Mouse (Mus musculus): ENCODE data around the gene Fgfbp1. TPM values are rescaled to one million over a fixed set of nuclear protein-coding genes. Genes with fewer than 3 reads are reported as not detected.

Gene Fgfbp1
- total and polyA plus RNA-seq, 3 experiments, result not detected

GRCm38 (mm10) chr5:43947330-43947977 lies 34.1 kb downstream of the Fgfbp1 start:
- Histone ChIP-seq H3K27me3 (ENCODE audit: control insufficient read depth in 1 of 2, insufficient read depth in 2 of 2, low read length in 2 of 2) (no peaks in the 10 kb centered on the region; a peak in 1 of 4 replicates), H3K4me3 (ENCODE audit: control insufficient read depth in 1 of 2, insufficient read depth in 1 of 2, low read depth in 2 of 2, low read length in 2 of 2) (no peak overlapping the region), H3K79me2 (ENCODE audit: control insufficient read depth, insufficient read depth, low read length, poor library complexity) (no peaks in the 10 kb centered on the region), H3K9ac (ENCODE audit: control insufficient read depth, low read depth, low read length, poor library complexity, severe bottlenecking) (no peak overlapping the region), H3K36me3 (ENCODE audit: control insufficient read depth in 1 of 2, insufficient read depth in 2 of 2, low read length in 2 of 2) (no peaks in the 10 kb centered on the region), H3K4me1 (ENCODE audit: control insufficient read depth in 1 of 2, insufficient read depth in 2 of 2, low read length in 2 of 2) (no peaks in the 10 kb centered on the region), H3K27ac (ENCODE audit: control insufficient read depth, low read depth, low read length) (no peak overlapping the region), H3K9me3 (replicated peaks; ENCODE audit: insufficient read depth, low read length) (no peaks in the 10 kb centered on the region)
- DNase-seq (ENCODE audit: low read depth, low spot score), result no peak
- TF ChIP-seq EP300 (IDR thresholded peaks at IDR 0.05; ENCODE audit: low read depth in 1 of 2, low read length in 2 of 2) (no peak), MYB (IDR thresholded peaks at IDR 0.05; ENCODE audit: low read depth, low read length) (no peak), TAL1 (IDR thresholded peaks at IDR 0.05; ENCODE audit: low read length) (no peak), MAX (IDR thresholded peaks at IDR 0.05; ENCODE audit: low read length) (no peak), JUND (IDR thresholded peaks at IDR 0.05; ENCODE audit: low read depth, low read length) (no peak), GABPA (IDR thresholded peaks at IDR 0.05; ENCODE audit: low read depth, low read length) (no peak), POLR2AphosphoS2 (IDR thresholded peaks at IDR 0.05; ENCODE audit: low read length) (no peak), UBTF (IDR thresholded peaks at IDR 0.05; ENCODE audit: borderline replicate concordance, insufficient read depth, low read depth, low read length) (no peak), ZC3H11A (IDR thresholded peaks at IDR 0.05; ENCODE audit: low read depth, low read length) (no peak), MAFK (IDR thresholded peaks at IDR 0.05; ENCODE audit: borderline replicate concordance, low read depth, low read length) (no peak), BHLHE40 (IDR thresholded peaks at IDR 0.05; ENCODE audit: borderline replicate concordance, low read depth, low read length) (no peak), E2F4 (IDR thresholded peaks at IDR 0.05; ENCODE audit: borderline replicate concordance, low read depth, low read length) (no peak), USF2 (IDR thresholded peaks at IDR 0.05; ENCODE audit: borderline replicate concordance in 1 of 2, insufficient read depth in 1 of 2, low read depth in 1 of 2, low read length in 2 of 2) (no peak), SMC3 (IDR thresholded peaks at IDR 0.05; ENCODE audit: low read depth, low read length) (no peak)

GRCm38 (mm10) chr5:43933269-43933668 lies 48.3 kb downstream of the Fgfbp1 start:
- no peak for DNase-seq (ENCODE audit: low read depth, low spot score)
- Histone ChIP-seq H3K27me3 (ENCODE audit: control insufficient read depth in 1 of 2, insufficient read depth in 2 of 2, low read length in 2 of 2) (peaks cover 0 to 2% of the 10 kb centered on the region in 2 experiments; a peak in 1 of 4 replicates), H3K36me3 (ENCODE audit: control insufficient read depth in 1 of 2, insufficient read depth in 2 of 2, low read length in 2 of 2) (no peaks in the 10 kb centered on the region), H3K9ac (ENCODE audit: control insufficient read depth, low read depth, low read length, poor library complexity, severe bottlenecking) (no peak overlapping the region), H3K4me3 (ENCODE audit: control insufficient read depth in 1 of 2, insufficient read depth in 1 of 2, low read depth in 2 of 2, low read length in 2 of 2) (no peak overlapping the region), H3K9me3 (replicated peaks; ENCODE audit: insufficient read depth, low read length) (no peaks in the 10 kb centered on the region), H3K27ac (ENCODE audit: control insufficient read depth, low read depth, low read length) (no peak overlapping the region), H3K79me2 (ENCODE audit: control insufficient read depth, insufficient read depth, low read length, poor library complexity) (no peaks in the 10 kb centered on the region), H3K4me1 (ENCODE audit: control insufficient read depth in 1 of 2, insufficient read depth in 2 of 2, low read length in 2 of 2) (no peaks in the 10 kb centered on the region)
- TF ChIP-seq ETS1 (IDR thresholded peaks at IDR 0.05; ENCODE audit: low read depth, low read length) (no peak), CHD2 (IDR thresholded peaks at IDR 0.05; ENCODE audit: low read length) (no peak), EP300 (IDR thresholded peaks at IDR 0.05; ENCODE audit: low read depth in 1 of 2, low read length in 2 of 2) (no peak), RAD21 (IDR thresholded peaks at IDR 0.05; ENCODE audit: low read depth, low read length) (no peak)

Other genes with a start within 250 kb of the Fgfbp1 start
- not detected in 2 replicates for gene Bst1, start 162.9 kb downstream of the Fgfbp1 start, total RNA-seq (2012; rRNA removed)
- not detected for gene Bst1, start 162.9 kb downstream of the Fgfbp1 start, polyA plus RNA-seq (2012; ENCODE audit: insufficient read depth in 1 of 2, insufficient read length in 2 of 2, low read depth in 1 of 2, low replicate concordance in 2 of 2, missing spikeins in 1 of 2)
- 25.7 and 29.4 TPM in 2 replicates for gene Fbxl5, start 160.1 kb downstream of the Fgfbp1 start, total RNA-seq (2012; rRNA removed)
- gene Fbxl5, start 160.1 kb downstream of the Fgfbp1 start, polyA plus RNA-seq (2012; ENCODE audit: insufficient read depth in 1 of 2, insufficient read length in 2 of 2, low read depth in 1 of 2, low replicate concordance in 2 of 2, missing spikeins in 1 of 2), result 10 to 100 TPM in 1 of 2 experiments, not detected in 1; 22.8 TPM
- not detected in 2 replicates for gene Cd38, start 113.2 kb downstream of the Fgfbp1 start, total RNA-seq (2012; rRNA removed)
- not detected for gene Cd38, start 113.2 kb downstream of the Fgfbp1 start, polyA plus RNA-seq (2012; ENCODE audit: insufficient read depth in 1 of 2, insufficient read length in 2 of 2, low read depth in 1 of 2, low replicate concordance in 2 of 2, missing spikeins in 1 of 2)
- 2.9 and 3.0 TPM in 2 replicates for gene Gm7879, start 68.6 kb downstream of the Fgfbp1 start, total RNA-seq (2012; rRNA removed)
- not detected for gene Gm7879, start 68.6 kb downstream of the Fgfbp1 start, polyA plus RNA-seq (2012; ENCODE audit: insufficient read depth in 1 of 2, insufficient read length in 2 of 2, low read depth in 1 of 2, low replicate concordance in 2 of 2, missing spikeins in 1 of 2)
- gene Prom1, start 120.3 kb upstream of the Fgfbp1 start, total RNA-seq (2012; rRNA removed), result not detected in 2 replicates
- not detected for gene Prom1, start 120.3 kb upstream of the Fgfbp1 start, polyA plus RNA-seq (2012; ENCODE audit: insufficient read depth in 1 of 2, insufficient read length in 2 of 2, low read depth in 1 of 2, low replicate concordance in 2 of 2, missing spikeins in 1 of 2)
- 39.8 and 47.0 TPM in 2 replicates for gene Tapt1, start 244.8 kb upstream of the Fgfbp1 start, total RNA-seq (2012; rRNA removed)
- gene Tapt1, start 244.8 kb upstream of the Fgfbp1 start, polyA plus RNA-seq (2012; ENCODE audit: insufficient read depth in 1 of 2, insufficient read length in 2 of 2, low read depth in 1 of 2, low replicate concordance in 2 of 2, missing spikeins in 1 of 2), result 10 to 100 TPM in 1 of 2 experiments, not detected in 1; 64.6 TPM

All from MEL (cell line).